Mouse (Mus musculus): ENCODE results near the gene Zmynd10.

Gene Zmynd10

GRCm38 (mm10) chr9:107579023-107579900 lies 32.2 kb downstream of the Zmynd10 start:
- DNase-seq (ENCODE audit: low spot score in 2 of 2): no peak

DNA sequence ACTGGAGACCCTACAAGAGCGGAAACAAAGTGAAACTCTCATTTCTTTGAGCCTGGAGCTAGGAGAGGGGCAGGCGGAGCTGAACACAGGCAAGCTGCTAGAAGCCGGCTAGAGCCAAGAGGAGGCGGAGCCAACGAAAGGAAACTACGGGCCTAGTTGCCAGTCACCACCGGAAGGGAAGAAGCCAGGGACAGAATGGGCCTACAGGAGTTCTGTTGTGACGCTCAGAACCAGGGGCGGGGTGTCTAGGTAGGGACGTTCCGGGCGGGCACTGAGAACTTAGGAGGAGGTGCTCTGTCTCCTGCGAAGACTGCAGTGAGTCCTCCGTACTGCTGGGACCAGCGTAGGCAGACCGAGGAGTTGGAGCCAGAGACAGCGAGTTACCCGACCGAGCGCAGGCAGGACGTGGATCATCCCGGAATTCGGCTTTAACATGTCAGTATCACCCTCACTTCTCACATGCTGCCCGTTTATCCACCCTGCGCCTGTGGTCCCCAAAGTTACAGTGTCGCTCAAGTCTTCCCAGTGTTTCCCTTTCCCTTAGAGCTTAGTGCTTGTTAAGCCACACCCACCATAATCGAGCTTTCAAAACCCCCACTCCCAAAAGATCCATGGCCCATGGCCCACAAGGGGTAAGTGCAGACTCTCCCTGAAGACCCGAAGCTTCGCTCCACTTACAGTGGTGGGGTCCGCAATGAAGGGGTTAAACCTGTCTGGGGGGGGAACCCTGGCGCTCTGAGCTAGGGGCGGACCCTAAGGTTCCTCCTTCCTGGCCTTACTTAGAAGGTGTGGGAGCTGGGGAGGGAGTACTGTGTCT lies 33.6 kb downstream of the Zmynd10 start, which contains the start of gene Hyal3:
Gene Hyal3 (plus strand): TSS at position 318 of the 817 bp plus-strand sequence.
- DNase-seq (ENCODE audit: low spot score in 2 of 2): peak; percentile 85 to 88

- DNase-seq (ENCODE audit: low spot score in 2 of 2): no peak
Measured at GRCm38 (mm10) chr9:107581584-107581983, 34.5 kb downstream of the Zmynd10 start.

- DNase-seq (ENCODE audit: low spot score in 2 of 2): no peak
Measured at GRCm38 (mm10) chr9:107582509-107583062, 35.5 kb downstream of the Zmynd10 start.

- no peak for DNase-seq (ENCODE audit: low spot score in 2 of 2)
Measured at GRCm38 (mm10) chr9:107583174-107583573, 36.1 kb downstream of the Zmynd10 start.

GRCm38 (mm10) chr9:107586504-107586903 lies 39.4 kb downstream of the Zmynd10 start:
- no peak for DNase-seq (ENCODE audit: low spot score in 2 of 2)

DNA sequence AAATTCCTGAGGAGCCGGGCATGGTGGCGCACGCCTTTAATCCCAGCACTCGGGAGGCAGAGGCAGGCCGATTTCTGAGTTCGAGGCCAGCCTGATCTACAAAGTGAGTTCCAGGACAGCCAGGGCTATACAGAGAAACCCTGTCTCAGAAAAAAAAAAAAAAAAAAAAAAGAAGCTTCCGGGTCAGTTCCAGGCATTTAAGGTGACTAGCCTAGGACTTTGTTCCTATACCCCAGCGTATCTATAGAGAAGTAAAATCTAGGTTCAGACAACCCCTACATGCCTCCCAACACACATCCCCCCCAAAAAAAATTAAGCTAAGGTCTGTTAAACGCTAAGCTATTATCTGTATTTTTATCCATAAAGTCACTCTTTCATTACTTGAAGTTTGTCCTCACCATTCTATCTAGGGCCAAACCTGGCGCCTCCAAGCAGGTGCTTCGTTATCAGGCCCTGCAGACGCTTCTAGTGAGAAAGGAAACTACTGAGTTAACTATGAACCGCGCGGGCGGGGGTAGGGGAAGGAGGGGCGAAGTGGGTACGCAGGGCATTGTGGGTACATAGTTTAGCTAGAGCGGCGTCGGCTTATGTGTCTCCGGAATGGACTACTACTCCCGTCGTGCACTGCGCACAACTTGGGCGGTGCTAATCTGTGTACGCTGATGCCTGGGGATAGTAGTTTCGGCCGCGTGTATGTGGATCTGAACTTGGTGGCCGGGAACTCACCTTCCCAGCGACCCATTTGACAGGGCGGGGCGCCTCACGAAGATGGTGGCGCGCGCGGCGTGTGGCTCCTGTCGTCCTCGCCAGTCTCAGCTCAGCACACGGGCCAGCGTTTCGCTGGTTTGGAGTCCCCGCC lies 40.1 kb downstream of the Zmynd10 start, which contains the start of gene Ifrd2:
Gene Ifrd2 (plus strand): TSS at position 669 of the 859 bp plus-strand sequence.
- DNase-seq (ENCODE audit: low spot score in 2 of 2): peak; percentile 97 to 98

GRCm38 (mm10) chr9:107587833-107588639 lies 40.9 kb downstream of the Zmynd10 start:
- DNase-seq (ENCODE audit: low spot score in 2 of 2): peak in 1 of 2 experiments; percentile 59

- peak; percentile 83 to 85 for DNase-seq (ENCODE audit: low spot score in 2 of 2)
Measured at GRCm38 (mm10) chr9:107590058-107590772, 43.1 kb downstream of the Zmynd10 start.

- DNase-seq (ENCODE audit: low spot score in 2 of 2): no peak
Measured at GRCm38 (mm10) chr9:107590773-107591060, 43.6 kb downstream of the Zmynd10 start.

GRCm38 (mm10) chr9:107593101-107593976 lies 46.2 kb downstream of the Zmynd10 start:
- DNase-seq (ENCODE audit: low spot score in 2 of 2): no peak

DNA sequence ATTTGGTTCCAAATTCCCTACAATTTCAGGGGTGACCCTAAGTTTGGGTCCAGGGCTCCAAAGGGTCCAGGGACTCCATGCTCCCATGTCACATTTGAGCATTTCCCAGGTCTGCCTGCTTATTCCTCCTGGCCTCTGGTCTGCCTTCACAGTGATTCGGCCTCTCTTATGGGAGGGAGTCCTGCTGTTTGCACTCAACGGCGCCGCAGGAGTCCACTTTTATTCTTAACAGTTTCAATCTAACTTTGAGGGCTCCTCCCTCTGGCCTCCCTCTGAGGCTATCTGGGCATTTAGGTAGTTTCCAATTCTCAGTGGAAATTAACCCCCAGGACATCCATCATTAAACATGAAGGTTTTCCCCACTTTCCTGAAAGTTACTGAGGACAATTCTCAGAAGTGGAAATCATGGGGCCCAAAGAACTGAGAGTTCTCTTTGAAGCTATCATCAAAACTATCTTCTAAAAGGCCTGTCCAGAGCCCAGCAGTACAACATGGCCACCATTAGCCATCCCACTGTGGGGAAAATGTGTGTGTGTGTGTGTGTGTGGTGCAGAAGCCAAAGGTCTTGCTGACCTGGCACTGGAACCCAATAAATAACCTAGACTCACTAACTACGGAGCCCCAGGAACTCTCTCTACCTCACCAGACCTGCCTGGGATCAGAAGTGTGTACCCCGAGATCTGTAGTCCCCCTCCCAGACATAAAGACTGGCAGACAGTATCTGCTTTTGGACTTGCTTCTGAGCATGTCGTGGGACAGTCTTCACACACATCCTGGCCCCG lies 47.4 kb downstream of the Zmynd10 start:
- DNase-seq (ENCODE audit: low spot score in 2 of 2): no peak

- DNase-seq (ENCODE audit: low spot score in 2 of 2): no peak
Measured at GRCm38 (mm10) chr9:107596619-107597569, 49.8 kb downstream of the Zmynd10 start.

DNA sequence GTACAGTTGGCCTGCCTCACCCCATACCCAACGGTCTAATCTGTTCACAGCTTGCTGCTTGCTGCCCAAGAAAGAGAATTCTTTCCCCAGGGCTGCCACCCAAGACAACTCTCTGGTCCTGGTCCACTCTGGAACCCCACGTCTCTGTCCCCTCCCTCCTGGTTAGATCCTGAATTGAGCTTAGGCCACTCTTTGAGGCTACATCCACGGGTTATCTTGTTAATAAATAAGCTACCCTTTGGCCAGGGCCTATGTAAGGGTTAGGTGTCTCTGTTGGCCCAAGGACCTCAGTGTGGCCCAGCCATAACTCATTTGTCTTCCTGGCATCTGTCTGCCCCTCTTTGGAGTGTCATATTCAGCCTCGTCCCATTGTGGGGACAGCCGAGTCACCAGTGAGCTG lies 51.3 kb downstream of the Zmynd10 start:
- DNase-seq (ENCODE audit: low spot score in 2 of 2): no peak

DNA sequence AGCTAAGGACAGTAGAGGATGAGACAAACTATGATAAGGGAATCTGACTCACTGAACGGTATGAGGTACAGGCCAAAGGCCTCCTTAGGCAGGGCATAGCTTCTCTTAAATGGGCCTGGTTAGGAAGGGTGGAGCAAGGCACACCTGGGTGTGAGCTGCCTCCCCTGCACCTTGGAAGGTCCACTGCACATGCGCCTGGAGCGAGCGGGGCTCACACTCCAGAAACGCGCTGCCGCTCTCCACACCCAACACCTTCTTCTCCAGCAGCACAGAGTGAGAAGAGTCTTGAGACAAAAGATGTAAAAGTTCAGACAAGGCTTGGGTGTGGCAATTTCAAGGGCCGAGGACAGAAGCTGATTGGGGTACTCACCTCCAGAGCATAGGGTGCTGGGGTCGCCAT lies 52.3 kb downstream of the Zmynd10 start:
- no peak for DNase-seq (ENCODE audit: low spot score in 2 of 2)

- no peak for DNase-seq (ENCODE audit: low spot score in 2 of 2)
Measured at GRCm38 (mm10) chr9:107599842-107600241, 52.7 kb downstream of the Zmynd10 start.

GRCm38 (mm10) chr9:107600745-107601144 lies 53.6 kb downstream of the Zmynd10 start:
- no peak for DNase-seq (ENCODE audit: low spot score in 2 of 2)
